Mouse (Mus musculus) lung, postnatal 0 days (tissue): ENCODE measurements around the gene Aldh5a1.

ENCODE experiments used
- CTCF ChIP-seq: IDR thresholded peaks from 2 replicates; pipeline ENCODE4 v1.5.1; 2016; ENCODE audit warnings: antibody characterized with exemption, mild to moderate bottlenecking
- EP300 ChIP-seq: IDR thresholded peaks from 2 replicates; pipeline ENCODE4 v1.6.1; 2016; ENCODE audit warnings: antibody characterized with exemption, mild to moderate bottlenecking, control low read depth

GRCm38 (mm10) chr13:24879359-24880040 lies 58.0 kb downstream of the Aldh5a1 start:
- TF ChIP-seq CTCF (no peak), EP300 (no peak)
